Mouse (Mus musculus) left cerebral cortex, adult 2 months (tissue): ENCODE data around the gene Ece1. TPM values are rescaled to one million over a fixed set of nuclear protein-coding genes. Genes with fewer than 3 reads are reported as not detected.
"Not testable (repeated sequence)": the region's sequence is repeated elsewhere in the genome, so short reads cannot be mapped to it uniquely, and the experiment has no call there.

ENCODE experiments used
- DNase-seq, 2 experiments: peaks; one replicate each; pipeline ENCODE4 v3.0.0; 2021 to 2022; ENCODE audit warnings: low spot score in 2 of 2, mixed read lengths in 1 of 2; ENCODE audit errors: extremely low spot score in 1 of 2
- H3K27ac ChIP-seq: fragments of 200-600 bp; 2 replicates; pipeline ENCODE4 v1.8.1; 2022
- H3K4me3 ChIP-seq: fragments of 200-600 bp; 2 replicates; pipeline ENCODE4 v1.8.1; 2022
- CTCF ChIP-seq: fragments of 200-600 bp; IDR thresholded peaks from 2 replicates; pipeline ENCODE4 v1.8.1; 2022; ENCODE audit warnings: antibody characterized with exemption, mild to moderate bottlenecking, moderate library complexity
- intact Hi-C: fragments of 180-260 bp; cut with DNase I; formaldehyde crosslinking; loops from one replicate; pipeline ENCODE4 v1.15.1; 2025
- total RNA-seq, 2 experiments: library from RNA; stranded (reverse); gene quantifications; 2 replicates each; pipeline ENCODE4 v1.2.3; 2021

The Ece1 gene
- total RNA-seq, 2 experiments from 2014 or later = 83.7 to 98.1 TPM

- no peak for DNase-seq
- TF ChIP-seq CTCF = no peak
- H3K4me3 ChIP-seq = no peak overlapping the region
- intact Hi-C loops = no loop called here
- H3K27ac ChIP-seq = no peak overlapping the region
Observed at GRCm38 (mm10) chr4:137831598-137831997, 30.4 kb upstream of the Ece1 start.

GRCm38 (mm10) chr4:137835624-137836337 lies 26.3 kb upstream of the Ece1 start:
- peak; percentile 89 for TF ChIP-seq CTCF
- intact Hi-C loops = loop anchor here (1.0 to 5.0 kb wide), 2 partner anchors 105 to 153 kb away; no protein-coding TSS in a partner anchor
- H3K27ac ChIP-seq = no peak overlapping the region
- peak; percentile 77 for DNase-seq
- no peak overlapping the region; the same call in 1 of the 2 replicates for H3K4me3 ChIP-seq

- no peak for DNase-seq
- intact Hi-C loops = loop anchor here (1.0 to 5.0 kb wide), 2 partner anchors 106 to 154 kb away; no protein-coding TSS in a partner anchor
- Histone ChIP-seq H3K27ac (no peak overlapping the region), H3K4me3 (no peak overlapping the region)
- no peak for TF ChIP-seq CTCF
Observed at GRCm38 (mm10) chr4:137836741-137837140, 25.3 kb upstream of the Ece1 start.

- Histone ChIP-seq H3K27ac (no peak overlapping the region), H3K4me3 (no peak overlapping the region)
- DNase-seq = no peak
- TF ChIP-seq CTCF = no peak
- intact Hi-C loops = loop anchor here (5.0 kb wide), 1 partner anchor 155 kb away; no protein-coding TSS in a partner anchor
Observed at GRCm38 (mm10) chr4:137837792-137838191, 24.2 kb upstream of the Ece1 start.

- Histone ChIP-seq H3K4me3 (no peak overlapping the region), H3K27ac (no peak overlapping the region)
- no peak for TF ChIP-seq CTCF
- no peak for DNase-seq
- intact Hi-C loops = loop anchor here (5.0 kb wide), 1 partner anchor 156 kb away; no protein-coding TSS in a partner anchor
Observed at GRCm38 (mm10) chr4:137838791-137839190, 23.2 kb upstream of the Ece1 start.

- Histone ChIP-seq H3K27ac (no peak overlapping the region), H3K4me3 (no peak overlapping the region)
- intact Hi-C loops = loop anchor here (5.0 kb wide), 1 partner anchor 157 kb away; no protein-coding TSS in a partner anchor
- no peak for DNase-seq
- no peak for TF ChIP-seq CTCF
Observed at GRCm38 (mm10) chr4:137839452-137839851, 22.6 kb upstream of the Ece1 start.

- Histone ChIP-seq H3K4me3 (no peak overlapping the region), H3K27ac (no peak overlapping the region)
- intact Hi-C loops = loop anchor here (1.0 to 10.0 kb wide), 2 partner anchors 109 to 260 kb away; no protein-coding TSS in a partner anchor
- TF ChIP-seq CTCF = peak; percentile 83
- peak; percentile 68 to 70 for DNase-seq
Observed at GRCm38 (mm10) chr4:137844656-137845055, 17.4 kb upstream of the Ece1 start.

- intact Hi-C loops = loop anchor here (10.0 kb wide), 1 partner anchor 257 kb away; no protein-coding TSS in a partner anchor
- H3K27ac ChIP-seq, DNase-seq, H3K4me3 ChIP-seq: not testable (repeated sequence)
Observed at GRCm38 (mm10) chr4:137847651-137848050, 14.4 kb upstream of the Ece1 start.

GRCm38 (mm10) chr4:137850161-137850560 lies 11.9 kb upstream of the Ece1 start:
- no peak overlapping the region for H3K27ac ChIP-seq
- no peak overlapping the region for H3K4me3 ChIP-seq
- TF ChIP-seq CTCF = no peak
- DNase-seq = no peak
- intact Hi-C loops = no loop called here

GRCm38 (mm10) chr4:137851484-137851883 lies 10.6 kb upstream of the Ece1 start:
- DNase-seq = no peak
- H3K27ac ChIP-seq = no peak overlapping the region
- H3K4me3 ChIP-seq = no peak overlapping the region
- TF ChIP-seq CTCF = peak; percentile 73
- intact Hi-C loops = no loop called here

- no peak overlapping the region for H3K27ac ChIP-seq
- intact Hi-C loops = no loop called here
- H3K4me3 ChIP-seq = no peak overlapping the region
- no peak for TF ChIP-seq CTCF
- DNase-seq = no peak
Observed at GRCm38 (mm10) chr4:137853822-137854221, 8.2 kb upstream of the Ece1 start.

GRCm38 (mm10) chr4:137855741-137856341 lies 6.2 kb upstream of the Ece1 start:
- TF ChIP-seq CTCF = no peak
- intact Hi-C loops = no loop called here

More at GRCm38 (mm10) chr4:137855741-137856341, 6.2 kb upstream of the Ece1 start:
- Histone ChIP-seq H3K27ac (no peak overlapping the region), H3K4me3 (no peak overlapping the region)
- no peak for DNase-seq
